Mouse (Mus musculus) embryo, embryonic 11 days (tissue): ENCODE measurements around the gene Haghl.
"Not testable (repeated sequence)": the region's sequence is repeated elsewhere in the genome, so short reads cannot be mapped to it uniquely, and the experiment has no call there.

Experiments
- DNase-seq: peaks from one replicate; pipeline ENCODE4 v3.0.0-alpha.2; 2015

Haghl gene

DNA sequence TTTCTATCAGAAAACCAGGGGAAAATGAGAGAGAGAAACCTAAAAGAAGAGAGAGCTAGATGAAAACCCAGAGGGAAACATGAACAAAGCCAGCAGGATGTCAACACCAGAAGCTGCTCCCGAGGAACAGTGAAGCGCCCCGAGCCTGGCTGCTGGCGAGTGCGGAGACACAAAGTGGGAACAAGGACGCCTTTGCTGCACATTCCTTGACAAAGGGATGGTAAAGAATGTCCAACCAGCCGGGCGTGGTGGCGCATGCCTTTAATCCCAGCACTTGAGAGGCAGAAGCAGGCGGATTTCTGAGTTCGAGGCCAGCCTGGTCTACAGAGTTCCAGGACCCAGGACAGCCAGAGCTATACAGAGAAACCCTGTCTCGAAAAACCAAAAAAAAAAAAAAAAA is 44.0 kb downstream of the Haghl start:
- not testable (repeated sequence) for DNase-seq

DNA sequence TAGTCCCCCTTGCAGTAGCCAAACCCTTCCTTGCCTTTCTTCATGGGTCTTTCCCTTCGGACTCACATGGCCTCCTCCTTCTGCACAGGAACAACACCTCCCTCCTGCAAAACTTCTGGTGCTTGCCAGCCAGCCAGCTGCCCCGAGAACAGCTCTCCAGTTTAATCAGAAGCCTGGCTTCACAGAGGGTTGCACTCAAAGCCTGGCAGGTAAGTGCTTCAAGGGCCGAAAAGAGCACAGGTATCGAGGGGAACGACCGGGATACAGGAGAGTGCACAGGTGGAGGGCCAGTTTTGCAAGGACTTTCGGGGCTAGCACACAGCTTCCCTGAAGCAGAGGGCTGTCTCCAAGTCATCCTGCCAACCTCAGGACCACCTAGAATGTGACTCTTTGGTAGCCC is 46.6 kb downstream of the Haghl start:
- DNase-seq = no peak

GRCm38 (mm10) chr17:25735745-25736144 is 49.7 kb downstream of the Haghl start, which contains the start of gene Mslnl:
TSS of gene Mslnl (plus strand) at chr17:25736042.
- DNase-seq = no peak

GRCm38 (mm10) chr17:25735246-25735645 is 50.2 kb downstream of the Haghl start:
- DNase-seq = no peak

- peak; percentile 88 for DNase-seq
These were observed 53.4 kb downstream of the Haghl start for GRCm38 (mm10) chr17:25732082-25732481.
